Mouse (Mus musculus) limb, embryonic 10.5 days (tissue): ENCODE measurements around the gene Lrfn1. TPM values are rescaled to one million over a fixed set of nuclear protein-coding genes. Genes with fewer than 3 reads are reported as not detected.
A peak's percentile ranks its signal among the peaks of the same experiment; 100 is the strongest.
"Not testable (repeated sequence)": the region's sequence is repeated elsewhere in the genome, so short reads cannot be mapped to it uniquely, and the experiment has no call there.

Experiments
- DNase-seq: peaks from one replicate; pipeline ENCODE4 v3.0.0-alpha.2; 2017; ENCODE audit warnings: low spot score
- H3K27ac ChIP-seq: fragments of 300-500 bp; sonication (generic); 2 replicates; pipeline ENCODE4 v1.5.1; 2016; ENCODE audit warnings: mild to moderate bottlenecking
- H3K27me3 ChIP-seq: fragments of 300-500 bp; sonication (generic); 2 replicates; pipeline ENCODE4 v1.6.1; 2016; ENCODE audit warnings: low read depth, mild to moderate bottlenecking; ENCODE audit not compliant: poor library complexity, severe bottlenecking
- H3K36me3 ChIP-seq: fragments of 300-500 bp; sonication (generic); 2 replicates; pipeline ENCODE4 v1.6.1; 2016; ENCODE audit warnings: mild to moderate bottlenecking, moderate library complexity
- H3K4me1 ChIP-seq: fragments of 300-500 bp; sonication (generic); 2 replicates; pipeline ENCODE4 v1.6.1; 2016
- H3K4me3 ChIP-seq: fragments of 300-500 bp; sonication (generic); 2 replicates; pipeline ENCODE4 v1.5.1; 2016; ENCODE audit warnings: mild to moderate bottlenecking, moderate library complexity
- H3K9me3 ChIP-seq: fragments of 300-500 bp; sonication (generic); replicated peaks from 2 replicates; pipeline ENCODE4 v1.6.1; 2016; ENCODE audit warnings: mild to moderate bottlenecking
- WGBS: fragments of 180-500 bp; shearing (Covaris S2); methylation state at CpG from one replicate; pipeline ENCODE4 v1.1.7; 2016; 5-methylcytosine and 5-hydroxymethylcytosine counted together
- polyA plus RNA-seq: library from polyadenylated mRNA; unstranded; fragments of >200 nt; fragmentation: Nextera tagmentation; extraction: Ambion mirVana; gene quantifications from 2 replicates; pipeline ENCODE4 v1.2.1, GENCODE M21; 2016

Lrfn1 gene
- polyA plus RNA-seq, 1 experiment from 2014 or later, result 5.0 TPM

GRCm38 (mm10) chr7:28492310-28492709 is 40.5 kb downstream of the Lrfn1 start:
- Histone ChIP-seq H3K27ac (no peak overlapping the region), H3K4me1 (peaks cover 14% of the 10 kb centered on the region), H3K36me3 (no peaks in the 10 kb centered on the region), H3K9me3 (no peaks in the 10 kb centered on the region), H3K27me3 (peaks cover 19% of the 10 kb centered on the region), H3K4me3 (no peak overlapping the region)
- WGBS, result 85% methylated on average over 8 of the region's 8 CpGs
- DNase-seq, result no peak

- no peaks in the 10 kb centered on the region for H3K9me3 ChIP-seq
- 80% methylated on average over 11 of the region's 11 CpGs for WGBS
- no peak overlapping the region for H3K4me3 ChIP-seq
- H3K27me3 ChIP-seq, result no peaks in the 10 kb centered on the region
- no peak for DNase-seq
- no peak overlapping the region for H3K27ac ChIP-seq
- H3K36me3 ChIP-seq, result no peaks in the 10 kb centered on the region
- H3K4me1 ChIP-seq, result 0 out of 2 replicates have a peak, but pooled peaks cover 5% of the 10 kb centered on the region
Observed at GRCm38 (mm10) chr7:28495426-28495825, 43.6 kb downstream of the Lrfn1 start.

- H3K9me3 ChIP-seq, result no peaks in the 10 kb centered on the region
- no peaks in the 10 kb centered on the region for H3K36me3 ChIP-seq
- peak; percentile 63 for DNase-seq
- no peak overlapping the region for H3K4me3 ChIP-seq
- H3K27ac ChIP-seq, result no peak overlapping the region
- H3K27me3 ChIP-seq, result no peaks in the 10 kb centered on the region
- no peaks in the 10 kb centered on the region for H3K4me1 ChIP-seq
- 10% methylated on average over 5 of the region's 5 CpGs for WGBS
Observed at GRCm38 (mm10) chr7:28505585-28505984, 53.8 kb downstream of the Lrfn1 start.

GRCm38 (mm10) chr7:28509121-28509520 is 57.3 kb downstream of the Lrfn1 start:
- WGBS, result 68% methylated on average over 2 of the region's 2 CpGs
- not testable (repeated sequence) for H3K36me3 ChIP-seq, H3K4me3 ChIP-seq, H3K4me1 ChIP-seq, H3K27ac ChIP-seq, H3K9me3 ChIP-seq, H3K27me3 ChIP-seq, DNase-seq

DNA sequence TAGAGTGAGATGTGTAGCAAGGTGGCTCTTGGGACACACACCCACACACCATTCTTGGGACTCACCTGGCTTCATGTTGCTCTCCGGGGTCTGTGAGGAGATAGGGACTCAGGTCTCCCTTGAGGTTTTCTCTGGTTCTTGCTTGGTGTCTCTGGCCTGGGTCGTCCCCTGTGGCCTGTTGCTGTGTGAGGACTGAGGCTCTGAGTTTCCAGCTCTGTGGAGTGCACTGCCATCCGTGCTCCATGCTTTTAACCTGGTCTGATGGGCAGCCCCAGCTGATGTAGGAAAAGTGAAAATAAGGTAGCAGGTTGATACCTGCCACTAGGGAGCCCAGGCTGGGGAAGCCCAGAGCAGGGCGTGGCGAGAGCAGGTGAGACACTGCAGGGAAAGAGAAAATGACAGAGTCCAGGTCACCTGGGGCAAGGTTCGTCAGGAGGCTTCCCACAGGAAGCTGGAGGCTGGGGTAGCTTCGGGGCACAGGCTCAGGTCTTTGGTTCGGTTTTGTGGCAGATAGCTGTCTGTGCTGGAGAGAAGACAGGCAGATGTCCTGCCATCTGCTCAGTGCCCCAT is 58.7 kb downstream of the Lrfn1 start, which contains the start of gene Ifnl2:
Gene Ifnl2 (minus strand): TSS at position 51 of the 570 bp plus-strand sequence.
- DNase-seq, H3K36me3 ChIP-seq: not testable (repeated sequence)
- 69% methylated on average over 8 of the region's 8 CpGs for WGBS

DNA sequence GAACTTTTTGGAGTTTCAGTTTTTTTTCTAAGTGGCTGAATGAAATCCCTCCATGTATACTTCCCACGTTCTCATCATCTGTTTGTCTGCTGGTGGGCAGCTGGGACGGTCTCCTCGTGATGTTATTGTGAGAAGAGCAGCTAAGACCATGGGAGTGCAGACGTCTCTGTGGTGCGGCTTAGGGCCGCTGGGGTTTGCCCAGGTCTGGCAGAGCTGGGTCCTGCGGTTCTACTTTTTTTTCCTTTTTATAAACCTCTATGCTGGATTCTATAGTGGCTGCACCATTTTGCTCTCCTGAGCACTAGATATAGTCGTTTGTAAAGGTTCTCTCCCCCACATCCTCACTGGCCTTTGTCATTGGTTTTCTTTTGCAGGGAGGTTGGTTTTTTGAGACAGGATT is 59.7 kb downstream of the Lrfn1 start:
- Histone ChIP-seq H3K4me3 (no peak overlapping the region), H3K27me3 (no peaks in the 10 kb centered on the region), H3K27ac (no peak overlapping the region), H3K9me3 (0 out of 2 replicates have a peak, but pooled peaks cover 2% of the 10 kb centered on the region), H3K36me3 (no peaks in the 10 kb centered on the region), H3K4me1 (no peaks in the 10 kb centered on the region)
- WGBS, result 76% methylated on average over 8 of the region's 8 CpGs
- no peak for DNase-seq

More for the DNA sequence above, 58.7 kb downstream of the Lrfn1 start, which contains the start of gene Ifnl2:
- not testable (repeated sequence) for H3K9me3 ChIP-seq, H3K27me3 ChIP-seq, H3K27ac ChIP-seq, H3K4me3 ChIP-seq, H3K4me1 ChIP-seq

Other genes with a start within 250 kb of the Lrfn1 start
- 2.9 and 3.9 TPM in 2 replicates for gene Eid2, start 184.1 kb upstream of the Lrfn1 start, polyA plus RNA-seq
- gene Eid2b, start 174.2 kb upstream of the Lrfn1 start, polyA plus RNA-seq, result 7.6 and 11.2 TPM in 2 replicates
- not detected in 2 replicates for gene Selenov, start 160.8 kb upstream of the Lrfn1 start, polyA plus RNA-seq
- gene Dll3, start 149.7 kb upstream of the Lrfn1 start, polyA plus RNA-seq, result 0.56 and 2.3 TPM in 2 replicates
- 223 and 243 TPM in 2 replicates for gene Timm50, start 139.9 kb upstream of the Lrfn1 start, polyA plus RNA-seq
- 123 and 124 TPM in 2 replicates for gene Supt5, start 113.2 kb upstream of the Lrfn1 start, polyA plus RNA-seq
- 972 and 1,174 TPM in 2 replicates for gene Rps16, start 101.3 kb upstream of the Lrfn1 start, polyA plus RNA-seq
- gene Plekhg2, start 79.4 kb upstream of the Lrfn1 start, polyA plus RNA-seq, result 90.5 and 118 TPM in 2 replicates
- 7.5 and 7.9 TPM in 2 replicates for gene Zfp36, start 71.7 kb upstream of the Lrfn1 start, polyA plus RNA-seq
- 65.1 and 67.0 TPM in 2 replicates for gene Med29, start 59.3 kb upstream of the Lrfn1 start, polyA plus RNA-seq
- 81.3 and 91.5 TPM in 2 replicates for gene Paf1, start 59.0 kb upstream of the Lrfn1 start, polyA plus RNA-seq
- gene Gmfg, start 14.5 kb upstream of the Lrfn1 start, polyA plus RNA-seq, result 6.8 and 7.7 TPM in 2 replicates
- not detected in 2 replicates for gene Ifnl2, start 58.5 kb downstream of the Lrfn1 start, polyA plus RNA-seq
- not detected in 2 replicates for gene Ifnl3, start 70.9 kb downstream of the Lrfn1 start, polyA plus RNA-seq
- gene Sycn, start 88.9 kb downstream of the Lrfn1 start, polyA plus RNA-seq, result not detected in 2 replicates
- not detected in 2 replicates for gene Nccrp1, start 95.3 kb downstream of the Lrfn1 start, polyA plus RNA-seq
- 38.2 and 40.2 TPM in 2 replicates for gene Samd4b, start 146.2 kb downstream of the Lrfn1 start, polyA plus RNA-seq
- gene Pak4, start 146.2 kb downstream of the Lrfn1 start, polyA plus RNA-seq, result 64.9 and 69.8 TPM in 2 replicates
- not detected in 2 replicates for gene Acp7, start 179.4 kb downstream of the Lrfn1 start, polyA plus RNA-seq
- 4.7 and 6.3 TPM in 2 replicates for gene Fbxo27, start 240.9 kb downstream of the Lrfn1 start, polyA plus RNA-seq